Mouse (Mus musculus) thymus, adult 2 months (tissue): ENCODE data around the gene Ltbp1. TPM values are rescaled to one million over a fixed set of nuclear protein-coding genes. Genes with fewer than 3 reads are reported as not detected.

ENCODE experiments used
- DNase-seq: peaks from one replicate; pipeline ENCODE4 v3.0.0; 2021
- H3K27ac ChIP-seq: fragments of 200-500 bp; 2 replicates; pipeline ENCODE4 v1.5.1; 2012; ENCODE audit warnings: low read length, control low read depth; ENCODE audit not compliant: control insufficient read depth, insufficient read depth
- H3K27me3 ChIP-seq: fragments of 200-500 bp; 2 replicates; pipeline ENCODE4 v1.6.1; 2012; ENCODE audit warnings: mild to moderate bottlenecking, low read length, moderate library complexity, mixed read lengths; ENCODE audit not compliant: control insufficient read depth, insufficient read depth
- H3K36me3 ChIP-seq: fragments of 200-500 bp; 2 replicates; pipeline ENCODE4 v1.6.1; 2012; ENCODE audit warnings: mild to moderate bottlenecking, low read length, moderate library complexity; ENCODE audit not compliant: control insufficient read depth, insufficient read depth
- H3K4me1 ChIP-seq: fragments of 200-500 bp; replicated peaks from 2 replicates; pipeline ENCODE4 v1.6.1; 2012; ENCODE audit warnings: low read length; ENCODE audit not compliant: control insufficient read depth, insufficient read depth
- H3K4me3 ChIP-seq: fragments of 200-500 bp; 2 replicates; pipeline ENCODE4 v1.5.1; 2012; ENCODE audit warnings: mild to moderate bottlenecking, low read length, control low read depth, moderate library complexity; ENCODE audit not compliant: control insufficient read depth, insufficient read depth
- CTCF ChIP-seq: fragments of 200-500 bp; IDR thresholded peaks from 2 replicates; pipeline ENCODE4 v1.5.1; 2012; ENCODE audit warnings: mild to moderate bottlenecking, control low read depth, low read length, moderate library complexity, borderline replicate concordance; ENCODE audit not compliant: control insufficient read depth, poor library complexity, insufficient read depth; ENCODE audit errors: extremely low read depth
- POLR2A ChIP-seq: fragments of 200-500 bp; IDR thresholded peaks from 2 replicates; pipeline ENCODE4 v1.6.1; 2012; ENCODE audit warnings: mild to moderate bottlenecking, low read length, control low read depth, moderate library complexity; ENCODE audit not compliant: control insufficient read depth, poor library complexity, insufficient read depth; ENCODE audit errors: extremely low read depth
- WGBS: fragments of 180-500 bp; shearing (Covaris S2); methylation state at CpG from one replicate; pipeline ENCODE4 v1.1.7; 2018; 5-methylcytosine and 5-hydroxymethylcytosine counted together
- polyA plus RNA-seq: library from polyadenylated mRNA; depleted of rRNA; stranded (reverse); fragments of >200 nt; gene quantifications from 2 replicates; pipeline ENCODE4 v1.2.3, GENCODE M21; 2012

The Ltbp1 gene
- polyA plus RNA-seq, 1 experiment, result 4.0 TPM

DNA sequence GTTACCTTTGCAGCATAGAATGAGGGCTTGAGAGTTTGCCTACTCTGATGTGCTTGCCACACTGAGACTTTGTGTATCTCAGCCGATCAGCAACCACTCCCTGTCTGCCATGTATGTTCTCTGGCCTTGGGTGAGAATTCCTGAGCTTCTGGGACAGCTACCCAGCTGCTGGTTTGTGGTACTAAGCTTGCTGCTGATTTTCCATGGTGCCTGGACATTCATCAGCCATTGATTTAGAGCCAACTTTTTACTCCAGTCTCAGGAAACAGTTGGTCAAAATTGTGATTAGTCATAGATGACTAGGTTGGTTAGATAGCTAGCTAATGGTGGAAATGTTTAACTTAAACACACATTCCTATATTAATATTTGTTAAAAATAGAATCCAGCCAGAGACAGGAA, 267.9 kb downstream of the Ltbp1 start:
- Histone ChIP-seq H3K4me1 (no peaks in the 10 kb centered on the region), H3K4me3 (no peak overlapping the region), H3K27ac (no peak overlapping the region), H3K36me3 (no peaks in the 10 kb centered on the region), H3K27me3 (no peaks in the 10 kb centered on the region)
- WGBS, result 90% methylated on average over 1 of the region's 1 CpGs
- no peak for DNase-seq
- TF ChIP-seq POLR2A, result no peak

DNA sequence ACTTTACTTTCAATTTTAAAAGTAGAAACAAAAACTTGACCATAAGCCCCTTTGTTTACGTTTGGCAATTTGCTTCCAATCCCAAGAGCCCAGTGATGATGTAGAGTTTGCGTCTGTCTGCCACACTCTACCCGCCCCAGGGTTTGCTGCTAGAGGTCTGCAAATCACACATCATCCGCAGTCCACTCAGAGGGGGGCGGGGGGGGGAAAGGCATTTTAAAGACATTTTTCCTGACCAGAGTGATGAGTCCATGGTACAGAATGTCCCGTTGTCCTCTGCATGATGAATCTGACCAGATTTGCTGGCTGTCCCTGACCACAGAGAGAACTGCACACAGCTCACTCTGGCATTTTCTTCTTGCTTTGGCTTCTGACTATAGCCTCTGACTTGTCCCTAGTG, 269.9 kb downstream of the Ltbp1 start:
- no peak for TF ChIP-seq POLR2A
- TF ChIP-seq CTCF, result no peak
- WGBS, result 93% methylated on average over 6 of the region's 6 CpGs
- H3K27me3 ChIP-seq, result no peaks in the 10 kb centered on the region
- DNase-seq, result no peak
- no peaks in the 10 kb centered on the region for H3K4me1 ChIP-seq
- no peaks in the 10 kb centered on the region for H3K36me3 ChIP-seq
- no peak overlapping the region for H3K4me3 ChIP-seq
- H3K27ac ChIP-seq, result no peak overlapping the region

DNA sequence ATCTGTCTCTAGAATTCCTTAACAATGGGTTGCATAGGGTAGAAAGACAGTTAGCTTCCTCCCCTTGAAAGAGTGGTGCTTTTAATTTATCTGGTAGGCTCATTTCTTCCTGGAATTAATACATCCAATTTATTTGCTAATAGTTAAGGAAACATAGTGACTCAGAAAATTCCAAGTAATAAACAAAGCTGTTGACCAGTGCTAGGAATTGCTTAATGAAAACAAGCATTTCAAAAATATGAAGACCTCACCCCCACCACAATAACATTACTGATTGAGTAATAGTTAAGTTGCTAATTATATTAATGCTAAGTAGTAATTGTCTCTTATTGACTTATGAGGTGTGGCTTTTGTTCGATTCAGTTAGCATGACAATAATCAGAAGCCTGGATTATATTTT, 272.7 kb downstream of the Ltbp1 start:
- Histone ChIP-seq H3K4me3 (no peak overlapping the region), H3K27me3 (no peaks in the 10 kb centered on the region), H3K36me3 (no peaks in the 10 kb centered on the region), H3K4me1 (no peaks in the 10 kb centered on the region), H3K27ac (no peak overlapping the region)
- DNase-seq, result no peak
- TF ChIP-seq CTCF (no peak), POLR2A (no peak)
- 83% methylated on average over 1 of the region's 1 CpGs for WGBS

DNA sequence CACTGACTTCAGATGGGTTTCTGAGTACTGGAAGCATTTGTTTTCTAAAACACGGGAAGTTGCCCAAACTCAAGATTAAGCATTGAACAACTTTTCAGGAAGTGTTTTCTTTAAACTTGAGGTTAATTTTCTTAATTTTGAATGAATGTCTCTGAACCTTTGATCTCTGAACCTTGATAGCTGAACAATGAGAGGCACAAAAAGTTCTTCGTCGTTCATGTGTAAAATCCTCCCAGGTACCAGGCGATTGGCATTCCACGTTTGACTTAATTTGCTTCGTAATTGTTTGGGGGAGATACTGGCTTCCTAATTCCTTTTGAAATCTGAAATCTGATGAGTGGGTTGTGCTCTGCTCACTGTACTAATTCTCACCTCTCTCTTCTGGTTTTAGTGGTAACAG, 273.2 kb downstream of the Ltbp1 start:
- Histone ChIP-seq H3K27ac (no peak overlapping the region), H3K36me3 (no peaks in the 10 kb centered on the region), H3K4me1 (no peaks in the 10 kb centered on the region), H3K27me3 (no peaks in the 10 kb centered on the region), H3K4me3 (no peak overlapping the region)
- no peak for DNase-seq
- TF ChIP-seq POLR2A (no peak), CTCF (no peak)
- 88% methylated on average over 6 of the region's 6 CpGs for WGBS

DNA sequence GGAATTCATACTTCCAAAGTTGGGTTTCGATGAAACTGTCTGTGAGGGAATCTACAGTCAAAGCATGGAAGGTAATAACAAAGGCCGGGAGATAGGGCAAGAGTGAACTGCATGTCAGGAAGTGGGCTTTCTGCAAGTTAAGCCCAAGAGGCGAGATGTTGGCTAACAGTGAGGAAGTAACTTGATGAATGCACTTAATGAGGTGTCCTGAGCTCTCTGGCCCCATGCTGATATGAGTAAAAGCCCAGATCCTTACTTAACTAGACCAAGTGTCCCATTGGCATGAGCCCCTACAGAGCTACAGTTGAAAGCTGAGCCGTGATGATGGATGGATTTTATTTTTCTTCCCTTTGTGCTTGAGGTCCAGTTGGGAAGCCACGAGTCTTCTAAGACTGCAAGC, 276.0 kb downstream of the Ltbp1 start:
- no peaks in the 10 kb centered on the region for H3K4me1 ChIP-seq
- TF ChIP-seq POLR2A (no peak), CTCF (no peak)

DNA sequence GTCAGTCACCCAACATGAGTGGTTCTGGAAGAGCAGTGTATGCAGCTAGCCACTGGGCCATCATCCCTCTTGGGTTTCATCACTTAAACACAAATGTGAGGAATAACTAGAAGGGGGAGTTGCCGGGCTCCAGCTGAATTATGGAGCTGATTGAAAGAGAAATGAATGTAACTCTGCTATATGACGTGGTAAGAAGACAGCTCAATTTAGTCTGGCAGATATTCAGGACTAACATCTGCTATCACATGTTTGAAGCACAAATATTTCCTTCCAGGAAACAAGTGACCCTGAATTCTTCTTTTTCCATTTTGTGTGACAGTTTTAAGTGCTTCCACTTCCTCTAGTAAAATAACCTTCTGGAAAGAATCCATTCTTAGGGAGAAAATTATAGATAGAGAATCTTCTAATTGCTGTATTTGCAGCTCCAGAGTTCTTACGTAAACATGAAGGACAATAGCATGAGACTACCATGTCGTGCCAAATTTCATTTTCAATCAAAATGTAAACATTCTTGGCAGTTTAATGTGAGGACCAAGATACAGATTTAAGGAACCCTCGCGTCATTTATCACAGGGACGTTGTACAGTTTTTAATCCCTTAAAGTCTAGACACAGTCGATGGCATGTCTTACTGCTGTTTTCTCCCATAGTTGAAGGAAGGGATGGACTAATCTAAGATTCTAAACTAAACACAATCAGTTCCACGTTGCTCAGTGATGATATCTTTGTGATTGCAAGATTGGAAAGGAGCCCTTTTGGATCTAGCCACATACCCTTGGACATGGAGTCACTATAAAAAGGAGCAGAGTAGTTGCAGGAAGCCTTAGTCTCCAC, 279.7 kb downstream of the Ltbp1 start:
- WGBS, result 91% methylated on average over 9 of the region's 9 CpGs
- TF ChIP-seq POLR2A (no peak), CTCF (no peak)
- H3K36me3 ChIP-seq, result no peaks in the 10 kb centered on the region
- H3K4me3 ChIP-seq, result no peak overlapping the region
- no peaks in the 10 kb centered on the region for H3K27me3 ChIP-seq
- no peak for DNase-seq
- no peaks in the 10 kb centered on the region for H3K4me1 ChIP-seq
- H3K27ac ChIP-seq, result no peak overlapping the region

More for the DNA sequence above, 276.0 kb downstream of the Ltbp1 start:
- H3K4me3 ChIP-seq, result no peak overlapping the region
- 57% methylated on average over 5 of the region's 5 CpGs for WGBS
- no peaks in the 10 kb centered on the region for H3K36me3 ChIP-seq
- no peak for DNase-seq
- no peaks in the 10 kb centered on the region for H3K27me3 ChIP-seq
- H3K27ac ChIP-seq, result no peak overlapping the region

DNA sequence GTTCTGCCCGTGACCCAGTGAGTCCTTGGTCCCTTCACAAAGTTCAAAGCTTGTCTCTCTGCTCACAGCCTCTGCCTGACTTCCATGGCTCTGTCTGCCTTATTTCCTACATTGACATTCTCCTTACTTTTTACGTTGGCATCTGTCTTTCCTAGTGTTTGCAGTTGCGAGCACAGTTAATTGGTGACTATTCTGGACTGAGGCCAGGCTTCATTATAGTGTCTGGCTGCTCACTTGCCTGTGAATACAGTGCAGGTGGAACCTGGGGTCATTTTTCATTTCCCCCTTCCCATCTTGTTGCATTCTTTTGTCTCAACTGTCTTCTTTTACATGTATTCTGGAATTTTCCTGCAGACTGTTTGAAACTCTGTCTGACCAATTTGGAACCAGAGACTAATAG, 287.6 kb downstream of the Ltbp1 start:
- no peak overlapping the region for H3K27ac ChIP-seq
- DNase-seq, result no peak
- WGBS, result 89% methylated on average over 3 of the region's 3 CpGs

More for the DNA sequence above, 287.6 kb downstream of the Ltbp1 start:
- no peak overlapping the region for H3K4me3 ChIP-seq
- TF ChIP-seq CTCF (no peak), POLR2A (no peak)
- H3K27me3 ChIP-seq, result no peaks in the 10 kb centered on the region
- H3K36me3 ChIP-seq, result no peaks in the 10 kb centered on the region
- no peaks in the 10 kb centered on the region for H3K4me1 ChIP-seq
